Mouse (Mus musculus): ENCODE measurements at regions not wholly inside any gene's neighbourhood (a gene's known extent, or its start where the extent isn't known, plus 50 kb on each side); places are given as distances from the start of the nearest gene placed in this dataset.

DNA sequence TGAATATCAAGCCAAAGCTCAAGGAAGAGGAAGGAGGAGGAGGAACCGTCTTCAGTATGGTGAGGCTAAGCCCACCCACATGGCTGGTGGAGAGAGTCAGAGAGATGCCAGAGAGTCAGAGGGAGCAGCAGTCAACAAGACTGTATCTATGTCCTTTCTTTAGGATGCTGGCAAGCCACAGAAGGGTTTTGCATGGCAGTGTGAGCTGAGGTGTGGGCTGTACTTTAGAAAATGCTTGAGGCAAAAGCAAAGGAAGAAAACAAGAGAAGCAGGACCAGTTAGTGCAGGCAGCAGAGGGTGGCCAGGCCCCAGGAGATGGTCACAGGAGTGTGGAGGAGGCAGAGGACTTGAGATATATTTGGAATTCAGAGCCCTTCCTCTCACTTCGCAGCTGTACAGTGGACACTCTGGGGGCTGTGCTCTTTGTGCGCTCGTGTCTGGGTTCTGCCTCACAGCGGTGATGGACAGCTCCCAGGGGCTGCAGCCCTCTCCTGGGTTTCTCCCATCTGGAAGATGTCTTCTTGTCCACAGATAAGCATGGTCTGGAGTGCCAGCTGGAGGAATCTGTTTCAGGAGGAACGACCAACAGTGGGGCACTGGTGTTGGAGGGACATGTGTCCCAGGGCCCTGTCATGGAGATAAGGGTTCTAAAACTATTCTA lies 157.4 kb upstream of the Dyrk2 start:
- no peak overlapping the region for H3K27ac ChIP-seq (ENCODE audit: low read depth, low read length)
- 0 out of 2 replicates have a peak, but pooled peaks cover 3% of the 10 kb centered on the region for H3K4me1 ChIP-seq (replicated peaks; ENCODE audit: control insufficient read depth, insufficient read depth, low read length)
- no peak overlapping the region for H3K4me2 ChIP-seq
- no peak overlapping the region for H3K9ac ChIP-seq (ENCODE audit: low read depth, low read length)
- no peaks in the 10 kb centered on the region for H3K36me3 ChIP-seq (ENCODE audit: control insufficient read depth, insufficient read depth, low read length)
- no peak for ATAC-seq (replicated peaks; ENCODE audit: low FRiP score)
- no peak overlapping the region for H3K4me3 ChIP-seq (ENCODE audit: low read depth, low read length)
- no peak for DNase-seq (ENCODE audit: low spot score)
- 25% methylated on average over 6 of the region's 6 CpGs for WGBS
- no peaks in the 10 kb centered on the region for H3K9me3 ChIP-seq (ENCODE audit: control insufficient read depth, low read length)
- no peaks in the 10 kb centered on the region for H3K27me3 ChIP-seq (replicated peaks; ENCODE audit: control insufficient read depth, insufficient read depth, low read length)

DNA sequence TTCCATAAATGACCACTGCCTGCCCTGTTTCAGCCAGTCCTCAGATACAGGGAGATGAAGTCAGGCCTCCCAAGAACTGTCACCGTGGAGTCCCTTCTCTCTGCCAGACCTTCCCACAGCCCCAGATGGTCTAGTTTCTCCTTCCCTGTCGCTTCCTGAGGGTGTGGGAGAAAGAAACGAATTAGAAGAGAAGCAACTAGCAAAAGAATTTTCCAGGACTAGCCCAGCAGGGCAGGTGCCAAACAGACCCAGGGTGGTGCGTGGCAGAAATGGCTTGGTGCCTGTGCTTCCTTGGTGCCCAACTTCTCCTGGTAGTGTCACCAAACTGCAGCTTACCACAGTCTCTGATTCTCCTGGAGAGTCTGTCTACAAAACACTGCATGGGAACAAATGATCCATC lies 156.3 kb upstream of the Dyrk2 start:
- Histone ChIP-seq H3K4me2 (no peak overlapping the region), H3K9me3 (ENCODE audit: control insufficient read depth, low read length) (no peaks in the 10 kb centered on the region), H3K27me3 (replicated peaks; ENCODE audit: control insufficient read depth, insufficient read depth, low read length) (no peaks in the 10 kb centered on the region), H3K36me3 (ENCODE audit: control insufficient read depth, insufficient read depth, low read length) (no peaks in the 10 kb centered on the region), H3K9ac (ENCODE audit: low read depth, low read length) (no peak overlapping the region), H3K4me3 (ENCODE audit: low read depth, low read length) (no peak overlapping the region), H3K4me1 (replicated peaks; ENCODE audit: control insufficient read depth, insufficient read depth, low read length) (0 out of 2 replicates have a peak, but pooled peaks cover 3% of the 10 kb centered on the region), H3K27ac (ENCODE audit: low read depth, low read length) (no peak overlapping the region)
- no peak for DNase-seq (ENCODE audit: low spot score)
- 54% methylated on average over 4 of the region's 4 CpGs for WGBS
- ATAC-seq (replicated peaks; ENCODE audit: low FRiP score), result no peak

DNA sequence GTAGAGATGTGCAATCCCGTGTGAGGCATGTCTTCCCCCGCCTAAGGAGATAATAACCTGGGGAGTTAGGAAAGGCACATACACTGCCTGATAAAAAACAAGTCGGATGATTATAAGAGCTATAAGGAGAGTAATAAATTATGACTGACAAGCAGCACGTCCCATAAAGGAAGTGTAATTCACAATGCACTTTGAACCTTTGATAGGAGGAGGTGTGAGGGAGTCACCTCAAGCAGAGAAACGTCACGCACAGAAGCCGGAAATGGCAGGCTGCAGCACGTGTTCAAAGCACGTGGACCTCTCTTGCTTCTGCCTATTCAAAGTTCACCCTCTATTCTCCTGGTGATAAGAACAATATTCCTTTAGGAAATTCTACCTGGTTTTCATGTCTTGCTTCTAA lies 154.4 kb upstream of the Dyrk2 start:
- DNase-seq (ENCODE audit: low spot score), result no peak

DNA sequence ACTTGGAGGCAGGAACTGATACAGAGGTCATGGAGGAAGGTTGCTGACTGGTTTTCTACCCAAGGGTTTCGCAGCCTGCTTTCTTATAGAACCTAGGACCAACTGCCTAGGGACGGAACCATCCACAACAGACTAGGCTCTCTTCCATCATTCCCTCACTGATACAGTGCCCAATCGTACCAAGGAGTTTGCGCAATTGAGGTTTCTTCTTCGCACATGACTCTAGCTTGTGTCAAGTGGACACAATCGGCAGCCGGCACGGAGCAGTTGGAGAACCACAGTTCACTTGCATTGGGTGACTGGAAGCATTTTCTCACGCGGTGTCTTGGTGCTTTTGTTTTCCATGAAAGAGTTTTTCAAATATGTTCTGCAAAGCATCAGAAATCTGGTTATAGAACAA lies 149.1 kb upstream of the Dyrk2 start:
- no peak for ATAC-seq (replicated peaks; ENCODE audit: low FRiP score)

More for the DNA sequence above, 154.4 kb upstream of the Dyrk2 start:
- Histone ChIP-seq H3K4me2 (no peak overlapping the region), H3K36me3 (ENCODE audit: control insufficient read depth, insufficient read depth, low read length) (no peaks in the 10 kb centered on the region), H3K9me3 (ENCODE audit: control insufficient read depth, low read length) (no peaks in the 10 kb centered on the region), H3K9ac (ENCODE audit: low read depth, low read length) (no peak overlapping the region), H3K27me3 (replicated peaks; ENCODE audit: control insufficient read depth, insufficient read depth, low read length) (no peaks in the 10 kb centered on the region), H3K4me1 (replicated peaks; ENCODE audit: control insufficient read depth, insufficient read depth, low read length) (0 out of 2 replicates have a peak, but pooled peaks cover 3% of the 10 kb centered on the region), H3K4me3 (ENCODE audit: low read depth, low read length) (no peak overlapping the region), H3K27ac (ENCODE audit: low read depth, low read length) (no peak overlapping the region)
- 60% methylated on average over 9 of the region's 9 CpGs for WGBS
- no peak for ATAC-seq (replicated peaks; ENCODE audit: low FRiP score)

DNA sequence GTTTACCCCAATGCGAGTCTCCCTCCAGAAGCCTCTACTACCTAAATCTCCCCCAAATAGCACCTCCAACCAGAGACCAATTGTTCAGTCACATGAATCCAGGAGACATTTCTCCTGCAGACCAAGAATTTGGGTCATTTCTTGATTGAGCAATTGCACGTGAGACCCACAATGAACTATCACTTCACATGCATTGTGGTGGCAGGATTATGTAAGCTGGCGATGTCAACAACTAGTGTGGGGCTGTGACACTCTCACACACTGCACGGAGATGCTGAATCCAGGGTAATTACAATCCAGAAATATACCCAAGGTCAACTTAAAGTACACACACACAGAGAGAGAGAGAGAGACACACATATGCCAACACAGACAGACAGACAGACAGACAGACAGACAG lies 148.5 kb upstream of the Dyrk2 start:
- Histone ChIP-seq H3K9me3 (ENCODE audit: control insufficient read depth, low read length) (no peaks in the 10 kb centered on the region), H3K27me3 (replicated peaks; ENCODE audit: control insufficient read depth, insufficient read depth, low read length) (no peaks in the 10 kb centered on the region), H3K36me3 (ENCODE audit: control insufficient read depth, insufficient read depth, low read length) (no peaks in the 10 kb centered on the region), H3K9ac (ENCODE audit: low read depth, low read length) (no peak overlapping the region), H3K4me2 (no peak overlapping the region), H3K27ac (ENCODE audit: low read depth, low read length) (no peak overlapping the region), H3K4me1 (replicated peaks; ENCODE audit: control insufficient read depth, insufficient read depth, low read length) (no peaks in the 10 kb centered on the region), H3K4me3 (ENCODE audit: low read depth, low read length) (no peak overlapping the region)
- 88% methylated on average over 4 of the region's 4 CpGs for WGBS
- DNase-seq (ENCODE audit: low spot score), result no peak
- no peak for ATAC-seq (replicated peaks; ENCODE audit: low FRiP score)

More for the DNA sequence above, 149.1 kb upstream of the Dyrk2 start:
- Histone ChIP-seq H3K36me3 (ENCODE audit: control insufficient read depth, insufficient read depth, low read length) (no peaks in the 10 kb centered on the region), H3K27ac (ENCODE audit: low read depth, low read length) (no peak overlapping the region), H3K4me1 (replicated peaks; ENCODE audit: control insufficient read depth, insufficient read depth, low read length) (no peaks in the 10 kb centered on the region), H3K9ac (ENCODE audit: low read depth, low read length) (no peak overlapping the region), H3K4me3 (ENCODE audit: low read depth, low read length) (no peak overlapping the region), H3K4me2 (no peak overlapping the region), H3K9me3 (ENCODE audit: control insufficient read depth, low read length) (no peaks in the 10 kb centered on the region), H3K27me3 (replicated peaks; ENCODE audit: control insufficient read depth, insufficient read depth, low read length) (no peaks in the 10 kb centered on the region)
- no peak for DNase-seq (ENCODE audit: low spot score)
- WGBS, result 88% methylated on average over 10 of the region's 10 CpGs

DNA sequence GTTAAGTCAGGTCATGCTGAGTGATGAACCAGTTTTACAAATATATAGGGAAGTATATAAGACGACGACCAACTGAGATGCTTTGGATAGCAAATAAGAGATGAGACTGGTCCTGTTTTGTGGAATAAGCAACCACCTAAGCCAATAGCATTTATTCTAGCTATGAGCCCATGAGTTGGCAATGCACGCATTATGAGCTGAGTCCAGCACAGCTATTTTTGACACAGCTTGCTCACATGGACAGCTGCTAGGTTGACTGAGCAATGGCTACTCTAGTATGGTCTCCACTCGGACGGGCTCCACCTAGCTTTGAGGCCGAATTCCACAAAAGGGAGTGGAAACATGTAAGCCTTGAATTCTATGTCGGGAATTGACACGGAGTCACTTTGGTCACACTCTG lies 146.1 kb upstream of the Dyrk2 start:
- DNase-seq (ENCODE audit: low spot score), result no peak
- Histone ChIP-seq H3K9ac (ENCODE audit: low read depth, low read length) (no peak overlapping the region), H3K27me3 (replicated peaks; ENCODE audit: control insufficient read depth, insufficient read depth, low read length) (no peaks in the 10 kb centered on the region), H3K27ac (ENCODE audit: low read depth, low read length) (no peak overlapping the region), H3K4me3 (ENCODE audit: low read depth, low read length) (no peak overlapping the region), H3K9me3 (ENCODE audit: control insufficient read depth, low read length) (no peaks in the 10 kb centered on the region), H3K4me1 (replicated peaks; ENCODE audit: control insufficient read depth, insufficient read depth, low read length) (no peaks in the 10 kb centered on the region), H3K4me2 (no peak overlapping the region), H3K36me3 (ENCODE audit: control insufficient read depth, insufficient read depth, low read length) (no peaks in the 10 kb centered on the region)
- no peak for ATAC-seq (replicated peaks; ENCODE audit: low FRiP score)
- 90% methylated on average over 8 of the region's 8 CpGs for WGBS

DNA sequence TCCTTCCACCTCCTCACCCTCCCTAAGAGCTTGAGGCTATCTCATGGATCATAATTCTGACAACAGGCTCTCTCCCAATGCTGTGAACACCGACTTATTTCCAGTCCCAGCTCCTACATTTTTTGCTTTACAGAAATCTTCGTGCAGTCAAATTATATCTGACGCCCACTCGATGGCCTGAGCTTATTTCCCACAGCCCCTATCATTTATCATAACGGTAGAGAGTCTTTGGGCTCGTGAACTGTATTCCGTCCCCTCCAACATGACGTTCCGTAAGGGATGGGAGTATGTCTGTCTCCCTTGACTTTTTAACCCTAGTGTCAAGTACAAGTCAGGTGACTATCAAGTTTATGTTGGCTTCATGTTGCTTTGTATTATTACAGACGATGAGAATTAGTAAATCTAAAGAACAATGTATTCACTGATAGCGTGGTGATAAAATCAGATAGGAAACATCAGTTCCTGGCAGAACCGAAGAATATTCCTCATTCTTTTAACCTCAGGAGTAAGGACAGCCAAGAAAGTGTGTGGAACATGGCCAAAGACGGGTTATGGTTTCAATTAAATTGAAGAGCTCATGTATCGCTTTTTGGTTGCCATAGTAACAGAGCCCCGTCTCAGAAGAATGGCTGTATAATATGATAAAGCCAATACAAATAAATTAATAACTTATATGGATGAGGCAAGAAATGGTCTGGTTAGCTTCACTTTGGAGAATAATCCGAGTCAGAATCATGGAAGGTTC lies 145.5 kb upstream of the Dyrk2 start:
- no peaks in the 10 kb centered on the region for H3K27me3 ChIP-seq (replicated peaks; ENCODE audit: control insufficient read depth, insufficient read depth, low read length)
- H3K36me3 ChIP-seq (ENCODE audit: control insufficient read depth, insufficient read depth, low read length), result no peaks in the 10 kb centered on the region
- no peak overlapping the region for H3K27ac ChIP-seq (ENCODE audit: low read depth, low read length)
- no peaks in the 10 kb centered on the region for H3K9me3 ChIP-seq (ENCODE audit: control insufficient read depth, low read length)
- H3K9ac ChIP-seq (ENCODE audit: low read depth, low read length), result no peak overlapping the region
- H3K4me2 ChIP-seq, result no peak overlapping the region
- DNase-seq (ENCODE audit: low spot score) (no peak), ATAC-seq (replicated peaks; ENCODE audit: low FRiP score) (no peak)
- 79% methylated on average over 16 of the region's 16 CpGs for WGBS
- no peaks in the 10 kb centered on the region for H3K4me1 ChIP-seq (replicated peaks; ENCODE audit: control insufficient read depth, insufficient read depth, low read length)
- H3K4me3 ChIP-seq (ENCODE audit: low read depth, low read length), result no peak overlapping the region

DNA sequence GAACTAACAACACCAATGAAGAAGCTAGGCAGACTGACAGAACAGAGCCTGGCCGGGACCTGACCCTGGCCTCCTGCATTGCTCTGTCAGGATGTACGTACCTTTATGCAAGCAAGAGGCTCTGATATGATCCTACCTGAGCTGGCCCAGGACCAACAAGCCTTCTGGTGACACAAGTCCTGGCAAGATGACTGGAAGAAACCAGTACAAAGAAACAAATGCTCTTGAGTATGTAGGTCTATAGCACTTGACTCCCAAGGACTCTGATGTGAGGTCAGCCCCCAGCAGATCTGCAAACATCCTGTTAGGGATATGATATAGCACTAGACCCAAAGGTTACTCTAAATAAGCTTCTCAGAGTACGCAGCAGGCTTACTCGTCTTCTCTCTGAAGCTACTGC lies 144.7 kb upstream of the Dyrk2 start:
- whole genome bisulfite sequencing, result 79% methylated on average over 4 of the region's 4 CpGs
- DNase-seq (ENCODE audit: low spot score) (no peak), ATAC-seq (replicated peaks; ENCODE audit: low FRiP score) (no peak)
- H3K4me3 ChIP-seq (ENCODE audit: low read depth, low read length), result no peak overlapping the region
- H3K9me3 ChIP-seq (ENCODE audit: control insufficient read depth, low read length), result no peaks in the 10 kb centered on the region
- no peaks in the 10 kb centered on the region for H3K27me3 ChIP-seq (replicated peaks; ENCODE audit: control insufficient read depth, insufficient read depth, low read length)
- H3K4me2 ChIP-seq, result no peak overlapping the region
- no peaks in the 10 kb centered on the region for H3K36me3 ChIP-seq (ENCODE audit: control insufficient read depth, insufficient read depth, low read length)
- H3K27ac ChIP-seq (ENCODE audit: low read depth, low read length), result no peak overlapping the region
- no peak overlapping the region for H3K9ac ChIP-seq (ENCODE audit: low read depth, low read length)
- H3K4me1 ChIP-seq (replicated peaks; ENCODE audit: control insufficient read depth, insufficient read depth, low read length), result no peaks in the 10 kb centered on the region

DNA sequence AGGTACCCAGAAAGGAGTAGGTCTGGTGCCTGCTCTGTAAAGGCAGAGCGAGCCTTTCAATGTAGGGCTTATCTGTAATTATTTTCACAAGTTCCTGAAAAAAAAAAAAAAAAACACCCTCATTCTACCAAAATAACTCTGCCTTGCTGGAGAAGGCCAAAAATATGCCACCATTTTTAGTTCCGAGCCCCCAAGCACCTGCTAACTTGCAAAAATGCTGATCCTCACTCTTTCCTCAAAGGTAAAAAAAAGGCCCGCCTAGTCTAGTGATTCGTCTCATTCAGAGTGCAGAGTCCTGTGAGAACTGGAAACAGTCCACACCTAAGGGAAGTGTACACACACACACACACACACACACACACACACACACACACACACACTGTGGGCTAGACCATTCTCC lies 143.7 kb upstream of the Dyrk2 start:
- 70% methylated on average over 4 of the region's 4 CpGs for WGBS
- Histone ChIP-seq H3K4me1 (replicated peaks; ENCODE audit: control insufficient read depth, insufficient read depth, low read length) (no peaks in the 10 kb centered on the region), H3K27ac (ENCODE audit: low read depth, low read length) (no peak overlapping the region; the same call in 1 of the 2 replicates)

More for the DNA sequence above, 143.7 kb upstream of the Dyrk2 start:
- DNase-seq (ENCODE audit: low spot score) (no peak), ATAC-seq (replicated peaks; ENCODE audit: low FRiP score) (no peak)
- Histone ChIP-seq H3K9ac (ENCODE audit: low read depth, low read length) (no peak overlapping the region), H3K4me2 (no peak overlapping the region), H3K27me3 (replicated peaks; ENCODE audit: control insufficient read depth, insufficient read depth, low read length) (no peaks in the 10 kb centered on the region), H3K9me3 (ENCODE audit: control insufficient read depth, low read length) (no peaks in the 10 kb centered on the region), H3K36me3 (ENCODE audit: control insufficient read depth, insufficient read depth, low read length) (no peaks in the 10 kb centered on the region), H3K4me3 (ENCODE audit: low read depth, low read length) (no peak overlapping the region)
